Mouse (Mus musculus) neural tube, embryonic 15.5 days (tissue): ENCODE results near the gene Gng4. TPM values are rescaled to one million over a fixed set of nuclear protein-coding genes. Genes with fewer than 3 reads are reported as not detected.
A peak's percentile ranks its signal among the peaks of the same experiment; 100 is the strongest.

Experiments
- ATAC-seq: fragments of 200-750 bp; cut with Nextera tagmentation; 2 replicates; pipeline ENCODE4 v1.8.0; 2017; ENCODE audit warnings: mild to moderate bottlenecking, moderate TSS enrichment, moderate library complexity; ENCODE audit not compliant: low FRiP score
- H3K27ac ChIP-seq: fragments of 300-500 bp; sonication (generic); replicated peaks from 2 replicates; pipeline ENCODE4 v1.5.1; 2015; ENCODE audit warnings: mild to moderate bottlenecking, inconsistent platforms
- H3K27me3 ChIP-seq: fragments of 300-500 bp; sonication (generic); replicated peaks from 2 replicates; pipeline ENCODE4 v1.6.1; 2015; ENCODE audit warnings: inconsistent platforms
- H3K36me3 ChIP-seq: fragments of 300-500 bp; sonication (generic); 2 replicates; pipeline ENCODE4 v1.6.1; 2015; ENCODE audit warnings: inconsistent platforms
- H3K4me1 ChIP-seq: fragments of 300-500 bp; sonication (generic); 2 replicates; pipeline ENCODE4 v1.6.1; 2015; ENCODE audit warnings: inconsistent platforms
- H3K4me2 ChIP-seq: fragments of 300-500 bp; sonication (generic); 2 replicates; pipeline ENCODE4 v1.6.1; 2015; ENCODE audit warnings: inconsistent platforms, mild to moderate bottlenecking, moderate library complexity
- H3K4me3 ChIP-seq: fragments of 300-500 bp; sonication (generic); replicated peaks from 2 replicates; pipeline ENCODE4 v1.5.1; 2015; ENCODE audit warnings: mild to moderate bottlenecking, inconsistent platforms
- H3K9ac ChIP-seq: fragments of 300-500 bp; sonication (generic); replicated peaks from 2 replicates; pipeline ENCODE4 v1.6.1; 2015; ENCODE audit warnings: mild to moderate bottlenecking, inconsistent platforms
- H3K9me3 ChIP-seq: fragments of 300-500 bp; sonication (generic); replicated peaks from 2 replicates; pipeline ENCODE4 v1.6.1; 2016; ENCODE audit warnings: inconsistent platforms
- WGBS: fragments of 180-500 bp; shearing (Covaris S2); methylation state at CpG from one replicate; pipeline ENCODE4 v1.1.7; 2015; ENCODE audit warnings: mixed read lengths; 5-methylcytosine and 5-hydroxymethylcytosine counted together
- polyA plus RNA-seq: library from polyadenylated mRNA; unstranded; fragments of >200 nt; fragmentation: Nextera tagmentation; extraction: Ambion mirVana; gene quantifications from 2 replicates; pipeline ENCODE4 v1.2.1, GENCODE M21; 2015

Gene Gng4
- polyA plus RNA-seq, 1 experiment from 2014 or later = 81.3 TPM

DNA sequence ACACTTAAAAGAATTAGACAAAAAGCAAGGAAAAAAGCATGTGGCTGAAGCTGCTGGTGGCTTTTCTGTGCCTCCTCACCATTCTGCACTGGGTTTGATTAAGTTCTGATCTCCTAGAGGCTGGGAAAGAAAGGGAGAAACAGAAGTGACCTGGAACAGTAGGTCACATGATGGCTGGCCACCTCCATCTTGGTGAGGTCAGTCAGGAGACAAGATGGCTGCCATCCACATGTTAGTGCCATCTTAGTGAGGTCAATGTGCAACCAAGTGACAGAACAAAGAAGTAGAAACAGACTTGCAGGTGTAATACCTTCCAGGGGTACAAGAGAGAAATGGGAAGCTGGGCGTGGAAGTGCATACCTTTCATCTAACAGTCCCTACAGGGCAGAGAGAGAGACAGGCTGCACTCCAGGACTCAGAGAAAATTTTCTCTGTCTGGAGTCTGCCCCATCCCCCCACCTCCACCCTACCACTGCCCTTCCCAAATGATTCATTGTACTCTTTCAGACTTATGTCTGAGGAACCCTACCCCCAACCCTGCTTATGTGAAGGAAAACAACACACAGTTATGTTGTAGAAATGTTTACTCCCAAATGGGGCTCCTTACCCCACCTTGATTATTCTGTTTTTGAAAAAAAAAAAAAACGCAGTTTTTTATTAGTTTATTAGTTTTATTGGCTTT is 83.4 kb downstream of the Gng4 start:
- Histone ChIP-seq H3K9me3 (no peaks in the 10 kb centered on the region), H3K36me3 (no peaks in the 10 kb centered on the region), H3K9ac (no peak overlapping the region), H3K4me3 (no peak overlapping the region), H3K27me3 (no peaks in the 10 kb centered on the region), H3K4me2 (no peak overlapping the region), H3K27ac (no peak overlapping the region), H3K4me1 (no peaks in the 10 kb centered on the region)
- peak; percentile 66; the same call in 1 of the 2 replicates for ATAC-seq
- WGBS = 94% methylated on average over 2 of the region's 2 CpGs

DNA sequence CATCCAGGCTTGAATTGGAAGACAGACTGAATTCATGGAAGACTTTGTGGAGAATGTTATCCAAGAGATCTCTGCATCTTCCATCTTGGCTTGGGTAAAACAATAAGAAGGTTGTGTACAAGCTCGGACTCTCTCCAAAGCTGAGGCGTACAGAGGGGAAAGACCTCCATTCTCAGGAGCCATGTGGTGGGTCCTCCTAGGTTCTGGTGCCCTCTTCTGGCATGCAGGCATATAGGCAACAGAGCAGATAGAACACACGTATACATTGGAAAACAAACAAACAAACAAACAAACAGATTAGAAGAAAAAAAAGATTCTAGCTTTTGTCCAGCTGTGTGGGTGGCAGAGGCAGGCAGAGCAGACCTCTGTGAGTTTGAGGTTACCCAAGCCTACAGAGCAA is 84.1 kb downstream of the Gng4 start:
- H3K36me3 ChIP-seq = no peaks in the 10 kb centered on the region
- no peaks in the 10 kb centered on the region for H3K9me3 ChIP-seq
- no peaks in the 10 kb centered on the region for H3K27me3 ChIP-seq
- no peaks in the 10 kb centered on the region for H3K4me1 ChIP-seq
- no peak overlapping the region for H3K4me3 ChIP-seq
- H3K4me2 ChIP-seq = no peak overlapping the region
- no peak overlapping the region for H3K9ac ChIP-seq
- H3K27ac ChIP-seq = no peak overlapping the region
- 6% methylated on average over 3 of the region's 3 CpGs for WGBS
- peak; percentile 90 for ATAC-seq

Other genes with a start within 250 kb of the Gng4 start
- 4.0 and 4.7 TPM in 2 replicates for gene Lyst, start 193.7 kb upstream of the Gng4 start, polyA plus RNA-seq
- gene B3galnt2, start 170.4 kb downstream of the Gng4 start, polyA plus RNA-seq = 17.0 and 20.1 TPM in 2 replicates